Mouse (Mus musculus) heart, postnatal 0 days (tissue): Measurements from ENCODE around the gene Nelfcd.

ENCODE experiments used
- CTCF ChIP-seq: IDR thresholded peaks from 2 replicates; pipeline ENCODE4 v1.5.1; 2016; ENCODE audit warnings: antibody characterized with exemption, control low read depth, low read depth
- EP300 ChIP-seq: IDR thresholded peaks from 2 replicates; pipeline ENCODE4 v1.6.1; 2016; ENCODE audit warnings: antibody characterized with exemption, low read depth

DNA sequence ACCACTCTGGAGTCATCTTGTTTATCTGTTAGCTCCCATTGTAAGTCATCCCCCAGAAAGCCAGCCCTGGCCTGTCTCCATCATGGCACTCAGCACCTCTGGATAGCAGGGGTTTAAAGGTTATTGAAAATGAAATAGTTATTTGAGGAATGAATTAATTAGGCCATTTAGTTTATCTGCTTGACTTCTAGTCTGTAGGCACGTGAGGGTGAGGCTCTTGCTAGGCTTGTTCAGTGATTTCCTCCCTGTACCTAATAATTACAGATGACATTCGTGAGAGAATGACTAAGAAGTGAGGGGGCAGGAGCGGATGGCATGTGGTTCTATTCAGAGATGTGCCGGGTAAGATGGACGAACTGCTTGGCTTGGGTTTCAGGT lies 57.9 kb downstream of the Nelfcd start:
- TF ChIP-seq CTCF (no peak), EP300 (no peak)
